Mouse (Mus musculus): ENCODE data around the gene Eml6.
"Not testable (repeated sequence)": the region's sequence is repeated elsewhere in the genome, so short reads cannot be mapped to it uniquely, and the experiment has no call there.

Gene Eml6

DNA sequence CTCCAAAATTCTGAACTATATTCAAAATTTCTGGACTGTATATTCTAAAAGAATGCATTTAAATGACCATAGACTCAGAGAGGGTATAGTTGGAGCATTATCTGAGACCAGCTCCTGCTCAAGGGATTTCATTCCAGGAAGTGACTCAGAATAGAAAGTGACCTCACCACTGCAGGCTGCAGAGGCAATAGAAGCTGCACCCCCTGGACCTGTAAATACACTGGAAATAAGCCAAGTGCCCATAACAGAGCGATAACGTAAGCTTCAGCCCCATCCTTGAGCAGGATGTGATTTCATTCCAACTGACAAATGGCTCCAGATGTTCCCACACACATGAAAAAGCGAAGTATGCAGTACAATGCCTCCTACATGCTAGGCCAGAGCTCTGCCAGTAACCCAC, 186.1 kb downstream of the Eml6 start:
- DNase-seq, result no peak

DNA sequence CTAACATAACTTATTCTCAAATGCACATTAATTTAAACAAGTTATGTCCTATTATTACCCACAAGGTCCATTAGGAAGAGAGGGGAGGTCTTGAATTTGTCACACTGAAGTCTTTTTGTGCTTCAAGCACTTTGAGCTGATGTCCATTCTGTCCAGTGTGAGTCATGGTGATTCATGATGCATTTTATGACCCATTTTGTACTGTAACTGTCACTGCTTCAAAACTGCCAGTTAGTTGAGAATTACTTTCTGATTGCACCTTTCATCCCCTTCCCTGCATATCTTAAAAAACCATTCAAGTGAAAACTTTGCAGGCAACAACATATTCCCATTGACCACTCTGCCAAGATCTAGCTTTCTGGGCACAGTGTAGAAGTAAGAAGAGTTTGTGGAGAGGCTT, 188.8 kb downstream of the Eml6 start:
- DNase-seq, result no peak

- DNase-seq, result no peak
Observed at GRCm38 (mm10) chr11:29827729-29828128, 198.1 kb downstream of the Eml6 start.

DNA sequence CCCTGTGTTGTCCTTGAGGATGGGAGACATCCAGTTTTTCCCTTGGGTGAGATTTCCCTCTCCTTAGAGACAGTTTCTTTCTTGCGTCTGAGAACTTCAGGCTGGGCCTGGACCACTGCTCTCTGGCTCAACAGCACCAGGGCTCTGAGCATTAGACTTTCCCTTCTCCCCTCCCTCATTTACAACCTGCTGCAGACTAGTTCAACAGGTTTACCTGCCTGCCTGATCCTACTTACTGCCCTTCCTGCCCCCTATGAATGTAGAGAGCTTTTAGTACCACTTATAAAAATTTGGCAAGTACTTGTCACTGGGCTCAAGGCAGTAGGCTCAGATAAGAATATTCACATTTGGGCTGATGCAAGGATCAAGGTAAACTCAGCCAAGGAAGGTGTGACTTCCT, 199.8 kb downstream of the Eml6 start:
- DNase-seq, result no peak

GRCm38 (mm10) chr11:29825271-29825718, 200.5 kb downstream of the Eml6 start, which contains the start of gene 4931440F15Rik:
Gene 4931440F15Rik, minus strand, starts transcription at chr11:29825668.
- not testable (repeated sequence) for DNase-seq

DNA sequence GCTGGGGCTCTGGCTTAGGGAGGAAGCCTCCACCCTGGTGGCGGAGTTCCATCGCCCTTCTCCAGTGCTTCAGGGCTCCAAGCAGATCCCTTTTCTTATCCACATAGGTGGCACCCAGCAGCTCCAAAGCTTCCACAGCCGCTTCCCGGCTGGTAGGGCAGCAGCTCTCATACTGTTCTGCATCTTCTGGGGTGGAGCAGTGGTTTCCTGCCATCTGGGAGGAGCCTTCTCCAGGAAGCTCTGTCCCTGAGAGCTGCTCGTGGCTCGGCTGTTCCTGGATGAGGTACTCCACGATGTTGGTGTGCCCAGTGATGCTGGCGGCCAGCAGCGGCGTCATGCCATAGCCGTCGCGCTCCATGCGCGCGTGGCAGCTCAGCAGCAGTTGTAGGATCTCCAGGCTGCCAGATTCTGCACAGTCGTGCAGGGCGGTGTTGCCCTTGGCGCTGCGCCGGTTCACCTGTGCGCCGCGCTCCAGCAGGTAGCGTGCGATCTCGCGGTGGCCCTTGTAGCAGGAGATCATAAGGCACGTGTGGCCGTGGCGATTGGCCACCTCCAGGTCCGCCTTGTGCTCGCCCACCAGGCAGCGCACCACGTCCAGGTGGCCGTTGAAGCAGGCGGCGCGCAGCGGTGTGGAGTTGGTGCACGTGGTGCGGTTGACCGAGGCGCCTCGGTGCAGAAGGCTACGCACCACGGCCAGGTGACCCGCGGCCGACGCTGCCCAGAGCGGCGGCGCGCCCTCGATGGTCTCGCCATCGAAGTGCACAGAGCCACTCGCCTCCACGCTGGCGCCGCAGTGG, 201.2 kb downstream of the Eml6 start:
- not testable (repeated sequence) for DNase-seq

DNA sequence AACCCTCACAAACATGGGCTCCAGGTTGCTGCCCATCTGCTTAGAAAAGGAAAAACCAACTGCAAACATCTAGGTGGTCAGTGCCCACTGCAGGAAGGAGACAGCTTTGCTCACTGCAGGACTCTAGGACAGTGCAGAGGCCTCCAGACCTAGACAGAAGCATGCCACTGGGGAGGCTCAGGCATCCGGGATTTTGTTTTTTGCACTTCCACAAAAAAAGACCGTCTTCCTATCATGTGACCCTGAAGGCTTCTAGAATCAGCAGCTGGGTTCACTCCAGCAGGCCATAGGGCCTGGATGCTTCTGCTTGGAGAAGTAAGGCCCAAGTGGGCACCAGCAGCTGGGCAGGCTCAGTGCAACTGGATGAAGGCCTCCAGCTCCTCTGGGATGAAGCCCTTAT, 202.7 kb downstream of the Eml6 start:
- no peak for DNase-seq

DNA sequence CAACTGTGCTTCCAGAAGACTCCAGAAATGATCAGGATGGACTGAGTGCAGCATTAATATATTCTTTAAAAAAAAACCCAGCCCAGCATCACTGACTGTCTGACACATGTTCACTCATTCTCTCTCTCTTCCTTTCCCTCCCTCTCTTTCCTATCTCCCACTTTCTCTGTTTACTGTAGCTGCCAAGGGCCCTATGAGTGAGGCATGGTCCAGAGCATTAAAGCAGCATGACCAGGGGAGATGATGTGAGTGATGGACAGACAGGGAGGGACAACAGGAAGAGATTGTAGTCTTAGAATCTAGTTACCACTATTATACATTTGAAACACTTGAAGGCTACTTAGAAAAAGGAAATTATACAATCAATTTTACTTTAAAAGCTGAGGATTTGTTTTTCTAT, 210.2 kb downstream of the Eml6 start:
- no peak for DNase-seq

- no peak for DNase-seq
Observed at GRCm38 (mm10) chr11:29815261-29815660, 210.6 kb downstream of the Eml6 start.

DNA sequence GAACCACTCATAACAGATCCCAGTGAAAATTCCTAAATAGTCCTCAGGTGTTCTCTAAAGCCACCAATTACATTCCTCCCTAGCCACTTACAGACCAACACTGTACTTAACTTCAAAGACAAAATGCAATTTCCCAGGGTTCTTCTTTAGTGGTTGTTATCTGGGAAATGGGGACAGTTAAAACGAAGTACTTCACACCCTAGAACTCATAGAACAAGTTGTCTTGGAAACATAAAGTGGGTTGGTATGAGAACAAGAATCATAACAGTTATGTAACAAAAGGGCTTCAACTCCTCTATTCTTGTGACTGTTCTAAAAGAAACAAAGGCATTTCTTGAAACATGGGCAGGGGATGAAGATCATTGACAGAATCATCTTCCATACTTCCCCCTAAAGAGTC, 212.6 kb downstream of the Eml6 start:
- no peak for DNase-seq

DNA sequence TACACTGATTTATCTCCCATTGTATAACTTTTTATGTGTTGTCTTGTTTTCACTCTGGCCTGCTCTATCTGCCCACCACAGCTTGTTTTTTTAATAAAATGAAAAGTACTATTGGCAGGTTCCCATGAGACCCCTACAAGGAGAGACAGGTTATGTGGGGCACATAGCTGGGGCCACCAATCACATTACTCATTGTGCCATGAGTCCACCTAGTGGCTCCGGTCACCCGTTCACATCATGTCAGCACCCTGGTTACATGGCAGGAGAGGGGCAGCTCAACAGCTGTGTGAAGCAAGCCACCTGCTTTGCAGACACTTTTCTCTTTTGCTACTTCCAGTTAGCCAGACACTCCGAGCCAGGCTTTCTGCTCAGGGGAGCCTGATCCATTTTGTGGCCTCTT, 213.4 kb downstream of the Eml6 start:
- DNase-seq, result no peak

GRCm38 (mm10) chr11:29810324-29810723, 215.5 kb downstream of the Eml6 start:
- no peak for DNase-seq

DNA sequence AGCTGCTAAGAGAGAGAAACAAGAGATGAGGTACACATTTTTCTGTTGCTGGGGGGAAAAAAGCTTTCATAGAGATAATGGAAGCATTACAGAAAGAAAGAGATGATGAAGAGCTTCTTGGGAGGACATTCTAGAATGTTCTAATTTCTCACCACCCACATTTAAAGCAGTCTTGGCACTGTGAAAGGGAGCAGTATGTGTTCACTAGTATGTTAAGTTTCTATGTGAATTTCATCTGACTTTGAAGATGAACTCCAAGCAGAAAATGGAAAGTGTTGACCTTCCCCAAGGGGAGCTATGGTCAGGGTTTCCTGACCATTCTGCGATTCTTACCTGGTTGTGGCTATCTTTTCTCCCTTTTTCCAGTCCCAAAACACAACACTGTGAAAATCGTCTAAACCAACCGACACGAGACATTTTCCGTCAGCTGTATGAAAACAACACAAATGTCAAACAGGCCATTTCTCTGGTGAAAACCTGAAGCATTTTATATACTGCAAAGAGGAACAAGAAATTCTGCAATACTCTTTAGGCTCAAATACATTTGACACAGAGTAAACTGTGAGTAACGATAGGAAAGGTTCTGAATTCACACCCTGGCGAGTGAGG, 216.7 kb downstream of the Eml6 start:
- no peak for DNase-seq

DNA sequence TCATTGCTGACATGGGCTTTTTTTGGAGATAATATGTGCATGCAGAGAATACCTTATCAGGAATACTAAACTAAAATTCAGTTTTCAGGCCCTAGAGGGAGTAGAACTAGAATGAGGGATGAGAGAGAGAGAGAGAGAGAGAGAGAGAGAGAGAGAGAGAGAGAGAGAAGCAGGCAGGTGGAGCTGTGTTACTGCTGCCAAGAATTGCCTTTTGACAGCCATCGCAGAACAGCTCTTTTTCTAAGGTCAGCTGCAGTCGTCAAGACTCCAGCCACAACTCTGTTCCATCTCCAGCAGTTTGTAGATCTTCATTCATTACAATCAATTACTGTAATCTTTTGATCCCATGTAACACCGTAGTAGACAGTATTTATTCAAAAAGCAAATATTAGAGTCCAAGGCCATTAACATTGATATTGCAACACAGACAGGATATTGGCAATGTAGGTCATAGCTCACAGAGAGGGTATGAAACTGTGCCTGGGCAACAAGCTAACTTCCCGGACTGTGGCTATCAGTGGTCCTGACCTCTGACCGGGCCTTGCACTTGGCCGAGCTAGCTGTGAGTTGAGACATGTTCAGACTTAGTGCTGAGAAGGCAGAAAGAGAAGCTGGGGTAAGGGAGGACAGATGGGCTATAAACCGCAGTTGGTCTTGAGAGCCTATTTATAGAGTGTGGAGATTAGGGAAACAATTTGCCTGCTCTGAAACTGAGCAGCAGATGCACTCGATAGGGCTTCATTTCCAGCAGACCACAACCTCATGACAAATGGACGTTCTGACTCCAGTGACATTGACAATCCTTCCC, 217.5 kb downstream of the Eml6 start:
- DNase-seq, result peak; percentile 82

GRCm38 (mm10) chr11:29807325-29807724, 218.5 kb downstream of the Eml6 start:
- no peak for DNase-seq

DNA sequence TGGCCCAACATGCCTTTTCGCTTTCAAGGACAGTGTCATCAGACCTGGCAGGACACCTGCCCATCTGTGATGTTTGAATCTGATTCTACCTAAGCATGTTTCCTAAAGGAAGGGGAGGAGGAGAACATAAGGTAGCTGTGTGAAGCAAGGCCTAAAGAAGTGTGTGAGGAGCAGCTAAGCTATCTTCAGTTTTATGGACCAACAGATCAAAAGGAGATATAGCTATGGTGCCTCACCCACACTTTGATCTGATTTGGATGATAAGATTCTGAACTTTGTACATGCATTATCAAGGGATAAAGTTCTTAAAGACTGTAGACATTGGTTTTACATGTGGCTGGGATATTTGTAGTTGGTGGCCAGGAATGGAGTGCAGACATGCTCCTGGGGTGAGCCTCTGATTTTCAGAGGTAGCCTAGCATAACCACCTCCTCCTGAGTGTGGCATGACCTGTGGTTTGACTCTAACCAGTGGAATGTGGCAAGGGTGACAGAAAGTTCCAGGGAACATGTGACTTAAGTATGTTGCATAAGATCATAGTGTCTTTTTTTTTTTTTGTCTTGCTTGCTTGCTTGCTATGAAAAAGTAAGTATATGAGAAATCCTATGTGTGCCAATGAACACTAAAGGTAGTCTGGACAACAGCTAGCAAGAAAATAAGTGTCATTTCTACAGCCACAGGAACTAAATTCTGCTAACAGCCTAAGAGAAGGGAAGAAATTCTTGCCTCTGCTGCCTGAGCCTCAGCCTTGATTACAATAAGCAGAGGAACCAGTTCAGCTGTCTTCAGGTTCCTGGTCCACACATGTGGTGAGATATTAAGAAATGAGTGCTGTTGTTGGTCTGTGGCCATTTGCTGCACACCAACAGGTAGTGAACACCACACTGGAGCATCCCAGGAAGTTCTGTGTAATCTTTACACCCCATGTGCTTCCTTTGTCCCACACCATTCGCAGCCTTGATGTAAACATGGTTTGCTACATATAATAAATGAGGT, 224.1 kb downstream of the Eml6 start:
- DNase-seq, result no peak

DNA sequence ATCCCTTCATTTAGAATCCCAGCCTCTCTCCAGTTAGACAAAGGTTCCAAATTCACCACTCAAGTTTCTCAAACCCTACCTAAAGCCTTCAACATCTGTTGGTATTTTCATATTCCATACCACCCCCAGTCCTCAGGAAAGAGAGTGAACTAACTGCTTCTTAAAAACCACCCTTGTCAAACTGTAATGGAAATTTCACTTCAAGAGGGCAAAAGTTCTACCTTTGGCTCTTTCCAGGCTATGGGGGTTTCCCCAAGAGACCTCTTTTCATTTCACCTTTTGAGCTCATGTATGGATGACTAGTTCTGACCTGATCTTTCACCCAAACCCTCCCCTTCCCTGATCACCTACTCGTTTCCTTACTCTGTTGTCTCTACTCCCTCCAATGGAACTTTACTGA, 226.0 kb downstream of the Eml6 start:
- no peak for DNase-seq

DNA sequence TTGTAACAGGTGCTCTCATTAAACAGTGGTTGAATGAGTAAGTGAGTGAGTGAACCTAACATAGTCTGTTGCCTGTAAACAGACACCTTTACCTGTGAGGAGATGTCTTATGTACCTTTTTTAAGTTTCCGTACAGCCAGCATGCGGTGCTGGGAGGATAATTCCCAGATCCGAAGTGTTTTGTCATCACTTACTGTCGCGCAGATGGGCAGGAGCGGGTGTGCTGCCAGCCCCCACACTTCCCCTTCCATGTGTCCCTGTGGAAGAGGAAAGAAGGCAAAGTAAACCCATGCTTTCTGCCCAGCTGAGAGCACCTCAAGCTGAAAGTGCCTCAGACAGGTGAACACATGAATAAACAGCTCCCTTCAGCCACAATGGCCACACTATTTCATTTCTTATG, 230.7 kb downstream of the Eml6 start:
- no peak for DNase-seq

DNA sequence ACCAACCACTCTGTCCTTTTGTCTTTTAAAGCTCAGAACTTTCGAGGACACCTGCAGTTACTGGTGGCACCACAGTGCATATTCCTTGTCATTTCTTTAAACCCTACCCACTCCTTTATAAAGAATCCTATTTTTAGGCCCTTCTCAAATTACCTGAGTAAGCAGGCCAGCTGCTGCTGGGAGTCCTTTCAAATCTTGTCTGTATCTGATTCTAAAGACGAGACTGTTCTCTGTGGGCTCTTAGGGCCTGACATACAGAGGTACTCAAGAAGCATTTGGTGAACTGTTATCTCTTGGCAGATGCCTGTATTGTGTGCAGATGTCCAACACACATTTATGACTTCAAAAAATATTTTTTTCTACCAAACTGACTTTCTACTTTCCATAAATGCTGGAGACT, 231.4 kb downstream of the Eml6 start:
- DNase-seq, result no peak

DNA sequence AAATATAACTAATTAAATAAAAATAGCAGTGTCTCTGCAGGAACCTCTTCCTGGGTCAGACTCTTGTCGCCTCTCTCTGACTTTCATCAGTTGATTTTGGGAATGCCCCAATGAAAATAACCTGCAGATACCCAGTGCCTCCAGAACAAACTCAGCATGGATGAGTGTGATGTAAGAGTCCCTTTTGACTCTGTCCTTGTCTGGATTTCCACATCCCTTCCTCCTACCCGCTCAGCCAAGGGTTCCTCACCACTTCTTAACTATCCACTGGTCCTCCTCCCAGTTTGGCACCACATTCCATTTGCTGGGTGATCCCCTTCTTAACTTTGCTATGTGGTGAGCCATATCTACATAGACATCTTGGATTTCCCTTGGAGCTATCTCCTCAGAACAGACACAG, 235.0 kb downstream of the Eml6 start:
- no peak for DNase-seq

DNA sequence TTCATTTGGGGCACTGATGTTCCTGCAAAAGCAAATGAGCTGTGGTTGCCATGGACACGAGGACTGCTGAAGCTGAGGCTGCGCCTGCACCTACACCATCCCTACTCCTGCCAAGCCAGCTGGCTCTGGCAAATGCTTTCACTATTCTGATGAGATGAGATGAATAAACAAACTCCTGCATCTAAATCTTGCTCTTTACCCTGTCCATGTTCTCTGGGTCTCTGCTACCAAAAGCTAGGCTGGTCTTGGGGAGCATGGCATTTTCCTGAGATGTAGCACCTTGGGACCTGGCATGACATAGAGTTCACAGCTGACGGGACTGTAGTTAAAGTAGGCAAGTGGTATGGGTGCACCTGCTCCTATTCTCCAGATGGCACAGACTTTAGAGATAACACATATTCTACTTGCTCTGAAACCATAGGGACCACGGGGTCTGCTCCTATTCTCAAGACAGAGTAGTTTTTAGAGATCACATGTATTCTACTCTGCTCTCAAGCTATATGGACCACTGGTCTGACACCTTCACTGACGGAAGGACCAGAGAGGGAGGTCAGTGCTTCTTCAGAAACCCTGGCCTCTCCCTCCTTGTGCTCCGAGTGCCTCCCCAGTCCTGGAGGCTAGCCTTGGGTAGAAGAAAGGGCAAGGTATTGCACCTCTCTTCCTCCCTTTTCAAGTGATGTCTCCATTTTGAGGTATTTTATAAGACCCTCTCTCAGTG, 236.8 kb downstream of the Eml6 start:
- peak; percentile 59 for DNase-seq

GRCm38 (mm10) chr11:29788499-29788898, 237.3 kb downstream of the Eml6 start:
- no peak for DNase-seq
